Mouse (Mus musculus) CD4-positive, CD25-positive, alpha-beta regulatory T cell, adult 2 months (primary cell): ENCODE data around the gene Acad8.

ENCODE experiments used
- DNase-seq: peaks from one replicate; pipeline ENCODE4 v3.0.0-alpha.2; 2012; ENCODE audit warnings: low read depth, low spot score

Acad8 gene

DNA sequence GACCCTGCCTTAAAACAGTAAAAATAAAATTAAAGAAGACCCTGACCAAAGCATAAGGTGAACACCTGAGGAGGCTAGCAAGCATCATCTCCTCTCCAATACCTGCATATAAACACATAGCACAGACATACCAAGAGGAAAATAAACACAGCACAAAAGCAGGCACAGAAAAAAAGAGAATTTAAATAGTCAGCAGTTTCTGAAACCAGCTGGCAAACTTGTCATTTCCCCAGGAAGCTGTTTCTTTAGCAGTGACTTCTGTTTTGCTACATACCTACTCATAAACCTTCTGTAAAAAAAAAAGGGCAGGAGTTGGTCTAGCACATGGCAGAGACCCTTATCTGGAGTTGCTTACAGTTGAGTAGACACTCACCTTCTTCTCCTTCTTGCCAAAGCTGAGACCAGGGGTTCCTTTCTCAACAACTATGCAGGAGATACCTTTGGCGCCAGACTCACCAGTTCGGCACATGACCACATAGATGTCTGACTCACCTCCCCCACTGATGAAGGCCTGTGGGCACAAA, 14.2 kb downstream of the Acad8 start:
- no peak for DNase-seq

DNA sequence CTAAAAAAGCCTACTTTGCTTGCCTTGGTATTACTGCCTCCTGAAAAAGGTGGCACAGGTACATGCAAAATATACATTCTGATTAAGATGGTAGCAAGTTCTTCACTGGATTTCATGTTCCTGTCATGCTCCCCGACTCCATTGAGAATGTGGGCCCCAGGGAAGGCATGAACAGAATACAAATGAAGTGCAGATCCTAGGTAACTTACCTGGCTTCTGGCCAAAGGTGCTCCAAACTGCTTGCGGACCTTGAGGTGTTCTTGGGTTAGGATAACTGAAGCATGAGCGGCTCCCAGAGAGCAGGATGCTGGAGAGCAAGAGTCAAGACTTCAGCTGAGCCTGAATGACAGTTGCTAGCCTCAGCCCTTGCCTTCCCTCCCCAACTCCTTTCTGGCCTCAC, 20.6 kb downstream of the Acad8 start:
- DNase-seq = no peak

DNA sequence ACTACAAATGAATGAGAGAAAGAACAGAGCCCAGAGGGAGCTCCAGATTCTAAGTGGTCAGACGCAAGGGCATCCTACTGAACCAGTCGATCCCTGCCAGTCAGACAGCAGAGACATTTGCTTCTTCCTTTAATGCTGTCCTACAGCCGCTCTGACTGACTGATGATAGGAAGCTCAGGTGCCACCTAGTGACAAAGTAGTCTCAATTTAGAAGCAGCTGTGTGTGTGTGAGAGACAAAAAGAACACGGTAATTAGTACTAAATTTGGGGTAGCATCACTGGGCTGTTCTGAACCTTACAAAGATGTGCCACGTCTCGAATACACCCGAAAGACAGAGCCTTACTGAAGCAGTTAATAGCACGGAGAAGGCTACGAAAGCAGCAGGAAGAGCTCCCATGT, 21.6 kb downstream of the Acad8 start:
- no peak for DNase-seq

DNA sequence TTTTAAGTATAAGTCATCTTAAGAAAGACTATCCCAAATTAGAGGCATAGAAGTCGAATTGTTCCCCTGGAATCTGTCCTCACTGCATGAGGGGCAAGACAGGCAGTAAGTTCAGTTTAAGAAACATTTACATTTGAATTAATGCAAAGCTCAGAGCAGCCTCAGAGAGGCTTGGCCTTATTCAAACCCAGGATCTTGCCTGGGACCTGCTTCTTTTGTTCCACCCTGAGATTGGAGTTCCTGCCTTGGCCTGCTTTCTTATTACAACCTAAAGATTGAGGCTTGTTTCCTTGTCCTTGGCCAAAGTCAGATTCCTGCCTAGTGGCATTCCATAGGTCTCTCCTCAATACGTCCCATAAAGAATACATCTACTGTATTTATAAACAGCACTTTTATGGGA, 51.6 kb downstream of the Acad8 start:
- DNase-seq = no peak

DNA sequence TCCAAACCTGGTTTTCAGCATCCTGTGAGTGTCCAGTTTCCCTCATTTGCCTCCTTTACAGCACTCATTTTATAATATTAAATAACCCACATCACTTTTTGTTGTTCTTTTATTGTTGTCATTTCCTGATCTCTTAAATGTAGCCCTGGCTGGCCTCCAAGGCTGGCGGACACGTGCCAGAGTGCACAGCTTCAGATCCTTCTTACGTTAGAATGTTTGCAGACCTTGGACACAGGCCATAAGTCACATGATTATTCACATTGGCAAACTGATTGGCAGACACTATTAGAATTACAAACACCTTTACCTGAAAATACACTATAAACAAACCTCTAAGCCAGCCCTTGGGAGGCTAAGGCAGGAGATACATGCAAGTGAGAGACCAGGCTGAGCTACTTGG, 75.2 kb downstream of the Acad8 start:
- no peak for DNase-seq
